Mouse (Mus musculus): ENCODE data around the gene Mid1.
A peak's percentile ranks its signal among the peaks of the same experiment; 100 is the strongest.
"Not testable (repeated sequence)": the region's sequence is repeated elsewhere in the genome, so short reads cannot be mapped to it uniquely, and the experiment has no call there.

Mid1 gene

DNA sequence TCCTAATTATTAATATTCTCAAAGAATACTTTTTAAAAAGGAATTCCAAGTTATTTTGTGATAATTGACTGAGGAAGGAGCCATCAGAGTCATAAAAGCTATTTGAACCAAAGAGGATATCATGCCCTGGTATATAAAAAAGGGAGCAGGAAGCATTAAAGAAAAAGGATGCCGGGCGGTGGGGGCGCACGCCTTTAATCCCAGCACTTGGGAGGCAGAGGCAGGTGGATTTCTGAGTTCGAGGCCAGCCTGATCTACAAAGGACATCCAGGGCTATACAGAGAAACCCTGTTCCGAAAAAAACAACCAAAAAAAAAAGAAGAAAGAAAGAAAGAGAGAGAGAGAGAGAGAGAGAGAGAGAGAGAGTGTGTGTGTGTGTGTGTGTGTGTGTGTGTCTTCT lies 286.6 kb downstream of the Mid1 start:
- DNase-seq (ENCODE audit: low read depth, low spot score) = not testable (repeated sequence)

DNA sequence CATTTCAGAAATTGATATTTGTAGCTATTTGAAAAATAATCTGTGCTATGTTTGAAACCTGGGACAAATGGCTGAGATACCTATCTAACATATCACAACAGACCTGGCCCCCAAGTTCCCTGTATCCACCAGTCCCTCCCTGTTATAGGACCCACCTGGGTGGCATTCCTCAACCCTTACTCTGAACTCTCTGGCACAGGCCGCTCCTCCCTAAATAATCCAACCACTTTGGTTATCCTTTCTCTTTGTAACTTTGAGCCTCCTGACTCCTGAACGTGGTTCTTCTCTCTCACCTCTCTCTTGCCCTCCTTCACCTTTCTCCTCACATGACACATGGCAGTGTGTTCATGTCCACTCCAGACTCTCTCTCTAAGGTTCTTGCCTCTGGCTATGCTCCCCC lies 287.1 kb downstream of the Mid1 start:
- peak; percentile 1 for DNase-seq (ENCODE audit: low read depth, low spot score)

DNA sequence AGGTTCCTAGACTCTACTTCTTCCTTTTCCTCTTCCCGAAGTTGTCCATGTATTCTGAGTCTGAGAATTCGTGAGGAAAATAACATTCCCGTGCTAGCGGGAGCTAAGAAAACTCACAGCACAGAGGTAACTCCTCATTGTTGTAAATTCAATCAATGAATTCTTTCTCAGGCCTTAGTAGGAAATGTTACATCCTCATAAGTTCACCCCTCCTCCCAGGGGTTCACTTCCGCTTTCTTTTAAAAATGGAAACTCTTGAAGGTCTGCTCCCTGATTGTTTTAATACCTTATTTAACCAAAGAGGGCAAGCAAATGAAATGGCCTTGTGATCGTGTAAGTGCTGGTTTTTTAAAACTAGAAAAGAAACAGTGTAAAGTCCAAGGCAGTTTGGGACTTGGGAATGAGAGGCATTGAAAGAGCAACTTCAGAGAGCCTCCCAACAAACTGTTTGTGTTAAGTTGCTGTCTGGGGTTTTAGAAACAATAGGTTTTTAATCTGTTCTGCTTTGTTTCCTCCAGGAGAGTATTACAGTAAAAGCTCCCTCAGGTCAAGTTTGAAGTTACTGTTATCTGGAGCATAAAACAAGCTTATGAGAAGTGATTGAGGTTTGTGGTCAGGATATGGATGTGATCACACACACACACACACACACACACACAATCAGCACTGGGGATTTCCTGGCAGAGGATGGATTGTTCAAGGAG lies 287.9 kb downstream of the Mid1 start:
- peak; percentile 77 for DNase-seq (ENCODE audit: low read depth, low spot score)

DNA sequence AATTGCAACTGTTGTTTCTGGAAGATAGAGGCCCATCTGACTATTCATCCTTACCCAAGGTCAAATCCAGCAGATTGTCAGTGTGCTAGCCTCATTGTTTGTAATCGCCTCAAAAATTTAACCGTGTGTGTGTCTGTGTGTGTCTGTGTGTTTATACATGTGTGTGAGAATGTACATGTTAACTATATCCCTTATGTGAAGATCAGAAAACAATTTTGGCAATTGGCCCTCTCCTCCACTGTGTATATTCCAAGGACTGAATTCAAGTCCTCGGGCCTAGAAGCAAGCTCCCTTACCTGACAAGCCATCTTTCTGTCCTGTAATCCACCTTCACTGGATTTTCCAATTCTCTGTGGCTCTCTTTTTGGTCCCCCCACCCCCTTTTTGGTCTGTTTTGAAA lies 288.8 kb downstream of the Mid1 start:
- DNase-seq (ENCODE audit: low read depth, low spot score) = peak; percentile 23

DNA sequence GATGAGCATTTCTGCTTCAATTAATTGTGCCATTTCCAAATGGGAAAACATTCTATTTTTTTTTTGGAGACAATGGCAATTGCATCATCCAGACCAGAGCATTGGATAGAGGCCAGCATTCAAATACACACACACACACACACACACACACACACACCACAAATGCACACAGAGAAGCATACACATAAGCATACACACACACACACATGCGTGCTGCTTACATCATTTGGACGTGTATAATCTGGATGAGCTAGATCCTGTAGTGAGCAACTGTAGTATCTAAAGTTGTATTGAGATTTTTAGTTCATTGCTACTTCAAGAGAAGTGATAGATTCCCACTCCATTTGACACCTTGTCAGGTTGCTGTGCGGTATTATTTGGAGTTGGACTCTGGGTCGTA lies 289.5 kb downstream of the Mid1 start:
- peak; percentile 8 for DNase-seq (ENCODE audit: low read depth, low spot score)

DNA sequence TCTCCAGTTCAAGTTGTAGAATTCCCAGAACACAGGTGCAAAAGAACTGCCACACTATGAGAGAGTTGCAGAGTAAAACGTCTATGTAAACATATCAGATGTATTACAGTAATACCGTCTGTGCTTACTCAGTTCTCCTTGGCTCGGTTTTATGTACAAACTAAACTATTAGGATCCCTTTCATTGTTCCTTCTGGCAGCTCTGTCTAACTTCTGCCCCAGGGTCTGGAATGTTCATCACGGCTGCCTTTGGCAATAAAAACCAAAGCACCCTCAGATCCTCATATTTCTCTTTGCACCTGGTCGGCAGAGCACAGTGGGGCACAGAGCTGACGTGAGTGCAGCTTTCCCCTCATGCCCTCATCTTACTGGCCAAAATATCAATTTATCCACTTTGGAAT lies 290.0 kb downstream of the Mid1 start:
- DNase-seq (ENCODE audit: low read depth, low spot score) = peak; percentile 15

DNA sequence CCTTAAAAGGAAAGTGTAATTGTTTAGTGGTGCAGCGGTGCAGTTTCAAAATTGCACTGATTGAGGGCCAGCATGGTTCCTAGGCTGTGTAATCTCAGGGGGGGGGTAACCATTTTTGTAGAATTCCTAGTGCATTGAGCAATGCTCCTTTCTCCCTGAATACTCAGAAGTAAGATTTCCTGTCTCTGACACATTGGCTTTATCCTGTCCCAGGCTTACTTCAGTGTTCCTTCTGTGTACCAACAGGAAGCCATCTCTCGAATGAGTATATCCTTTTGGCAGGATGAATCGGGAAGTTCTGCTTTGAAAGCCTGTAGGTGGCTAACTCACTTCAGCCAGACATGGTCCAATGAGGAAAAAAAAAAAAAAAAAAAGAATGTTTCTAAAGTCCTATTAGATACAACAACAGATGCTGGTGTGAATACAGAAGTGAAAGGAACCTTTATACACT lies 290.7 kb downstream of the Mid1 start:
- DNase-seq (ENCODE audit: low read depth, low spot score) = peak; percentile 13

DNA sequence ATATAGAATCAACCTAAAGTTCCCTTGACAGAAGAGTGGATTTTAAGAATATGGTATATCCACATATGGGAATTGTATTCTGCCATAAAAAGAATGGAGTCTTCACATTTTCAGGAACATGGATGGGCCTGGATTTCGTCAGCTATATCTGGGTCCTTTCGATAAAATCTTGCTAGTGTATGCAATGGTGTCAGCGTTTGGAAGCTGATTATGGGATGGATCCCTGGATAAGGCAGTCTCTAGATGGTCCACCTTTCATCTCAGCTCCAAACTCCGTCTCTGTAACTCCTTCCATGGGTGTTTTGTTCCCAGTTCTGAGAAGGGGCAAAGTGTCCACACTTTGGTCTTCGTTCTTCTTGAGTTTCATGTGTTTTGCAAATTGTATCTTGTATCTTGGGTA lies 291.3 kb downstream of the Mid1 start:
- DNase-seq (ENCODE audit: low read depth, low spot score) = not testable (repeated sequence)

DNA sequence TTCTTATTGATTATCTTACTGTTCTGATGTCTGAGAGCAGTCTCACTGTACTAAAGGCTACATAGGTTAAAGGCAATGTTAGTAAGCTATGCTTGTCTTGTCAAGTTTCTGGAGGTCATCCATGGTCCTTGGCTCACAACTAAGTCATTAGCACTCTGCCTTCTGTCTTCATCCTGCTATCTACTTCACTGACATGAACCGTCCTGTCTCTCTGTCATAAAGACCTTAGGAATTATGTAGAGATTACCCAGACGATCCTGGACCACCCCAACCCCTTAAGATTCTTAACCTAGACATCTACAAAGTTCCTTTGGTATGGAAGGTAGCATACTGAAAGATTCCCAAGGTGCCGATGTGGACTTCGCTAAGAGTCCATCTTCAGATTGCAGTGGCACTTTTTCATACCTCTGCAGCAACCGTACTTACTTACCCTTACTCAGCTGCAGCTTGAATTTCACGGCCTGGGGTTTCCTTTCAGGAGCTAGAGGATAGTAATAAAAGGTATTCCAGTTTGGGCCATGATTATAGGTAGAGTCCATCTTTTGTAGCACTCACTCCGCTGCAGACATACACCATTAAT lies 292.9 kb downstream of the Mid1 start:
- DNase-seq (ENCODE audit: low read depth, low spot score) = peak; percentile 30

DNA sequence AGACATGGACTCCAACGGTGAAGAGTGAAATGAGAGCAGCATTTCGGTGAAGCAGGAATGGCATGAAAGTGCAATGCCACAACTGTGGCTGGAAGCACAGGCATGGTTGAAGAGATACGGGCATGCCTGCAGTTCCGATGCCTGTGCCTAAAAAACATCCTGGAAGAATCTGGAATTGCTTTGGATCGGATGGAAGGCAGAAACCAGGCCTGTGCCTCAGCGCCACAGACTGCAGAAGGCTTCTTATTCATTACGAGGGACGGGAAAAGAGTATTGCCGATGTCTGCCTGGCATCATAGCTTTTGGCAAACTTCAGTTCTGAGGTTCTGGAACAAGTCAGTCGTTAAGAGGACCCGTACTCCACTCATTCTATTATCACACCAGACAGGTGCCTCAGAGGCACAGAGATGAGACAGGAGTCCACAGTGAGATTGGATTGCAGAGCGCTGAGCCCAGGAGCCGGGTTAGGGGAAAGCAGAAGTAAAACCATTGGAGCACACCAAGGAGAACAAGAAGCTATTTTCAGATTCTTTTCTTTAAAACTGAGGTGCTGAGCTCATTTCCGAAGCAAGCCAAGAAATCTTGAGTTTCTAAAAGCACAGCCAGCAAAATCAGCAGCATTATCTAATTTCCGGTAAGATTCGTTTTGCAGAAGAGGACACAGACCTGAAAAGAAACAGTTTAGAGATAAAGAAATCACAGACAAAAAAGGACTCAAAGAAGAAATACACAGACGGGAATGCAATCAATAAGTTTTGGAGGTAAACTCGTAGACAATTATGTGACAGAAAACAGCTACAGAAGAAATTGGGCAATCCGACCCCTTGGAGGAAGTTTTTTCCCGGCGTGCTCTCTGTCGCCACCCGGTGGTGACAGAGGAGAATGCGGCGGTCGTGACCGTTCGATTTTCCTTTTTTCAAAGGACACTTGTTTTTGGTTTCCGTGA lies 293.7 kb downstream of the Mid1 start:
- DNase-seq (ENCODE audit: low read depth, low spot score) = peak; percentile 78

DNA sequence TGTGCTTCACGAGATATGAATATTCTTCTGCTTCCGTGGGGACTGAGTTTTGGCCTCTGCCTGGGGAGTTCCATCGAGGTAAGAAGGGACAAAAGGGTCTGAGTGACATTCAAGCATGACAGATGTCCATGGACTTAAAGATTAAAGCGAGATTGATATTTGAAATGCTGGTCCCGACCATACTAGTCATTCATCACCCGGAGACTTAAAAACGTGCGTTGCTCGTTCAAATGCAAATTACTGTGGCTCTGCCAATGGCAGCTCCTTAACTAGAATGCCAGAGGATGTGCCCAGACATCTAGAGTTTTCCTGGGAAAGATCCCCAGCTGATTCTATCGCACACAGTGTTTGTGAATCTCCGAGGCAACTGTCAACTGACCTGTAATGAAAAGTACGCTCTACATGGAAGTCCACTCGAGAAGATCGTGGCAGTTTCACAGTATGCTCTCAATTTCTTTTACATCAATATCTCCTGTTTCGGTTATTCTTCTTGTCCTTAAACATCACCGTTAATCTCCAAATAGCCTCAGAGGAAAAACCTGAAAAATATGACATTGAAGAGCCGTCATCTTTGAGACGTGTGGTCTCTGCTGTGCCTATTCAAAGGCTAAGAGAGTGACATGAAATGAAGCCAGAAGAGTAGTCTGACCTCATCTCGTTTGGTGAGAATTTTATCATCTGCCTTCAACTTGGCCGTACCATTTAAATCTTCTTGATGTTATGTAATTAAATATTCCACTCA lies 294.6 kb downstream of the Mid1 start:
- peak; percentile 32 for DNase-seq (ENCODE audit: low read depth, low spot score)

DNA sequence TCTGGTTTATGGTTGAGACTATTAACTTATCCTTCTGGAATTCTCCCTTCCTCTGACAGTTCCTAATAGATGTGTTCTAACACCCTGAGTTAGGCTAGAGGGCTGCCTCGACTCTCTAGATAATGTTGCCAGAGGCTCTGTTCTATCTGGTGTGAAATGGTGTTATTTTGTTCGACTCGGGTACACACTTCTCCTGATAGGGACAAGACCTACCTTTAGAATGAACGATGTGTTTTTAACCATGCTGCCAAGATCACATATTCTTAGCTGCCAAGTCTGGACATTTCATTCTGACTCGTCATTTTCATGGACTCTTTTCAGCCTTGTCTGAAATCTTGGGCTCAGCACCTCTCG lies 295.2 kb downstream of the Mid1 start:
- not testable (repeated sequence) for DNase-seq (ENCODE audit: low read depth, low spot score)

DNA sequence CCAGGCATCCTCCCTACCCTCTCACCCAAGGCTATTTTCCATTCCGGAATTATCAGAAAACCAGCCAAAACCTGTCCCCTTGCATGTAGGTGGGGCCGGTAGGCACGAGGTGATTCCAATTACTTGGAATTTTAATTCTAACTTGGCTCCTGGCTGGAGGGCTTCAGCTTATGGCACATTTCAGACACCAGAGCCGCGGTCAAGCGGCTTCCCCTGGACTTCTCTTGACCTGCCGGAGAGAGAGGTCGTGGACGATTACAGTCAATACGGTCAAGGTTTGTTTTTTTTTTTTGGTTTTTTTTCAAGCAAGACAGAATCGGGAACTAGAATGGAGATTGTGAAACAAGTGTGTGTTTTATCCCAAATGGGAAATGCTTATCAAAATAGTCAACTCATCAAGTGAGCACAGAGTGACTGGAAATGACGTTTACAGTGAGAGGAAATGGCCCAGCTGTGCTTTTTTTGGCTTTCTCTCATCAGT lies 295.9 kb downstream of the Mid1 start:
- DNase-seq (ENCODE audit: low read depth, low spot score) = peak; percentile 7

DNA sequence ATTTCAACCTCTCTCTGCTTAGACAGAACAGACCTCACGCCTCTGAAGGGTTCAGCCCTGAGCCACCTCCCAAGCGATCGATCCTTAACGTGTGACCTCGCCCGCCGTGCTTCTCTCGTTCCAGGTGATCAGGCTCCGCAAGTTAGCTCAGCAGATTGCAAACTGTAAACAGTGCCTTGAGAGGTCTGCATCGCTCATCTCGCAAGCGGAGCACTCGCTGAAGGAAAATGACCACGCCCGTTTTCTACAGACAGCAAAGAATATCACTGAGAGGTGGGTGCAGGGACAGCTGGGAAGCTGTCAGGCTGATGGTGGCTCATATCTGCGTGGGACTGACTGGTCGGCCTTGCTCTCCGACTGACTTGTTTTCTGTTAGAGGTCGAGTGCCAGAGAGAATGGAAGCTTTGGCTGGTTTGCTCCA lies 296.8 kb downstream of the Mid1 start:
- peak; percentile 26 for DNase-seq (ENCODE audit: low read depth, low spot score)

DNA sequence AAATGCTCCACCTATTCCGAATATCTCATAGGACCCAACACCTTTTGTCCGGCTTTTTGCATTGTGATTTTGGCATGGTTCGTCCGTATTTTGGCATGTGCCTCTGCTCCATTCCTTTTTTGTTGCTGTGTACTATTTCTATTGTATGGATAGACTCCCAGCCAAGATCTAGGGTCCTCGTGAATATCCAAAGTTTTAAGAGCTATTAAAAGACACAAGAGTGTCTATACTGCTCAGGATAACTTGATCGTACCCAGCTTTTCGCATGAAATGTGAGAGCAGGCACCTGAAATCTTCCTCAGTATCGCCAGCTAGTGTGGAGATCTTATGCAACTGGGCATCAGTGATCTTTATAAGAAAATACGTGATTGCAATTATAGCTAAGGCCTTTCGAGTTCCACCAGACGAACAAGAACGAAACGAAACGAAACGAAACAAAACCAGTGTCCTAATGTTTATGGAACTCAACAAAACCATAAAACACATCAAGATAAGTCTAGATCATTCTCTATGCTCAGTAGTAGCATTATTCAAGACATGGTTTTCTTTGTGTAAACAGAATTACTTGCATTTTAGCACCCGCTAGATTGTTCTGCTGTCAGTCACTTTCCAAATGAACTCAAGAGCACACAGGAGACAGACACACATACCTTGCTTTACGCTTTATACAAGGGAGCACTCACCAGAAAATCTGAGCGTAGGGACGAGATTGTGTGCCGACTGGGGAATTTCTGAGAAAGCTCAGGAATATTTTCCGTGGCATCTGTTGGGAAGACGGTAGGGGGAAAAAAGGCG lies 297.8 kb downstream of the Mid1 start:
- peak; percentile 14 for DNase-seq (ENCODE audit: low read depth, low spot score)

DNA sequence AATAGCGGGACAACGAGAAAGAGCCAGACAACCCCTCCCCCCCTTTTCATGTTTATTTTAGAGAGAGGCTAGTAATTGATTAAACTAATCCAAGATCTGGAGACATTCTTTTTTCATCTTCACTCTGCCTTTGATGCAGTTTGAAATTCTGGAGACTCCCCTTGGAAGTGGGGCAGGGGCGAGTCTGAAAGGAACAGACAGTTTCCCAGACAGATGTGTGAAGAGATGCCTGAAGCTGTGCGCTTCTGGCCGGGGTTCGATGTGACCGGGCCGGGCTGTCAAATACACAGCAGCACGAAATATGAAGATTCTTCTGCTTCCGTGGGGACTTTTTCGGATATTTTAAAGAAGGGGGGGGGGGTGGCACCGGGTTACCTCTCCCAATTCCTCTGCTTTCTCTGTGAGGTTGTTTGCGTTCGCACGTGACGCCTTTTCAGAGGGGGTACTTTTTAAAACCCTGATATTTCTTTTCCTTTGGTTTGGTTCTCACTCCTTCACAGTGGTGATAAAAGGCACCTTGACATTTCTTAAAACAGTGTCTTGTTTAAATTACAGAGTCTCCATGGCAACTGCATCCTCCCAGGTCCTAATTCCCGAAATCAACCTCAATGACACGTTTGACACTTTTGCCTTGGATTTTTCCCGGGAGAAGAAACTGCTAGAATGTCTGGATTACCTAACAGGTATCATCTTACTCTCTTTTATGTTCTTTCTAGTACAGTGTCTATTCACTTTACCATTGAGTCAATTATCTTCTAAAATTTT lies 298.6 kb downstream of the Mid1 start:
- peak; percentile 16 for DNase-seq (ENCODE audit: low read depth, low spot score)

DNA sequence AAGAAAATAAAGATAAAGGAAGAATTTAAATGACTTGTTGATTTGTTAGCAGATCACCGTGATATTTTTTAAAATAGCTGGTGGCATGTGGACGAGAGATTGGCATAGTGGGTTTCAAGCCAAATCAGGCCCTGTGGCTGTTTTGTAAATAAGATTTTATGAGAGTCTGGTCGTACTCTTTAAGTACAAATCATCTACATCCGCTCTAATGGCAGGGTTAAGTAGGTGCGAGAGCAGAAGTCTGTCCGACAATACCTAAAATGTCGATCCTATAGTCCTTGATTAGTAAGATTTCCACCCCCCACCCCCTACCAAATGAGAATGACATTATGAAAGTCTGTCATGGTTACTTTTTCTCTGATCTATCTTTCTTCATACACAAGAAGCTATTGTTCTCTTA lies 299.3 kb downstream of the Mid1 start:
- DNase-seq (ENCODE audit: low read depth, low spot score) = peak; percentile 21

DNA sequence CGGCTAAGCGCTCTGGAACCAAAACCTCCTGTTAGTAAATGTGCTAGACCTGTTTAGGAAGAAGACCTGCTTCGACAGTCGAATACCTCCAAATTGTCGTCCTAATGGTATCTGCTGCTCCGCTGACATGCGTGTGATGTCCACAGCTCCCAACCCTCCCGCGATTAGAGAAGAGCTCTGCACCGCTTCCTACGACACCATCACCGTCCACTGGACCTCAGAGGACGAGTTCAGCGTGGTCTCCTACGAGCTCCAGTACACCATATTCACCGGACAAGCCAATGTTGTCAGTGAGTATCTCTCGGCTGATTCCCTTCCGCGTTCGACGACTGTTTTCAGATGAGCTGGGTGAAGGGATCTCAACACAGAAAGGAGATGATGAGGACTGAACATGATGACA lies 299.9 kb downstream of the Mid1 start:
- peak; percentile 29 for DNase-seq (ENCODE audit: low read depth, low spot score)

DNA sequence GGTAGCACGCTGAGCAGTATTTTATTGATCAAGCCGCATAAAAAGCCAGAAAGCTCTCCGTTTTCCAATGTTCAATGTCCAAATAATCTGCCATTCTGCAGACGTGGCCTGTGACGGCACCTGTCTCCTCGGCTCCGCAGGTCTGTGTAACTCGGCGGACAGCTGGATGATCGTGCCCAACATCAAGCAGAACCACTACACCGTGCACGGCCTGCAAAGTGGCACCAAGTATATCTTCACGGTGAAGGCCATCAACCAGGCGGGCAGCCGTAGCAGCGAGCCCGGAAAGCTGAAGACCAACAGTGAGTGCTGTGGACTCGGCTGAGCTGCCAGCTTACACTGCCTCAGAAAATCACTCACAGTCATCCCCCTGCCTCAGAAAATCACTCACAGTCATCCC lies 300.8 kb downstream of the Mid1 start:
- DNase-seq (ENCODE audit: low read depth, low spot score) = peak; percentile 39
